In the genomic region with DNA sequence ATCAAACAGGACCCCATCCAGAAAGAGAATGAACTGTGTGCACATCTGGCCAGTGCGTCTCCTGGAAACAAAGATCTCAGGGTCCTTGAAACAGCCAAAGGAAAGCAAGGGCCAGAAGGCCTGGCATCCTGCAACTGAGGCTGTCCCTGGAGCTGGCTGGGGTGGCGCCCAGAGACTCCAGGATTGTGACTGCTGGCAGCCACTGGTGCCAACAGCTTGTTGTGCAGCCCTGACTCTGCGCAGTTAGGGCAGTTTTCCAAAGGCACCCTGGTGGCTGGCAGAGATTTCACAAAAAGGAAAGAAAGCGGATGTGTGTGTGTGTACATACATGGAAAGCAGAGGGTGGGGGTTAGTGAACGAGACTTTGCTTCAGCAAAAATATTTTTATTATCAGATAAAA, we compare ENCODE assay signal across 9 mouse cellular contexts. TPM values are rescaled to one million over a fixed set of nuclear protein-coding genes. Genes with fewer than 3 reads are reported as not detected.
A peak's percentile ranks its signal among the peaks of the same experiment; 100 is the strongest.
DNase-seq lines count a peak whose midpoint lies in the region; ATAC-seq and TF ChIP-seq lines count a peak whose summit lies in the region.
"Had no signal": no experiment of that assay in that cellular context is flagged by ENCODE, and none has a peak within 500 bp of the region (broad histone marks: within the 10 kb centered on the region; RNA-seq: fewer than 3 reads in every experiment).

No protein-coding gene starts in this region.

- DNase-seq in kidney, adult 2 months: peak; percentile 7
- DNase-seq in kidney, adult 18-20 months: no peak
- DNase-seq in cerebellum, postnatal 10 days: peak; percentile 86 to 94
- peak; percentile 72 to 75 for DNase-seq in left cerebral cortex, postnatal 10 days (ENCODE audit: extremely low spot score in 1 of 2, low spot score in 2 of 2)
- DNase-seq in right cerebral cortex, postnatal 14 days: peak; percentile 57
- DNase-seq in urinary bladder, postnatal 10 days (ENCODE audit: low spot score): no peak
- DNase-seq in embryo, embryonic 10 days (ENCODE audit: low spot score): no peak

- TF ChIP-seq POLR2A in kidney, adult 2 months (IDR thresholded peaks at IDR 0.05; ENCODE audit: low read depth, low read length): no peak

- no peaks in the 10 kb centered on the region for H3K4me1 ChIP-seq in kidney, adult 2 months (ENCODE audit: control insufficient read depth, insufficient read depth, low read length)
- H3K4me1 ChIP-seq in heart, embryonic 15.5 days (replicated peaks): no peaks in the 10 kb centered on the region

- H3K36me3 ChIP-seq in kidney, adult 2 months (ENCODE audit: control insufficient read depth, insufficient read depth, low read length): no peaks in the 10 kb centered on the region; the same call in 1 of the 2 replicates
- H3K36me3 ChIP-seq in heart, embryonic 15.5 days: peaks cover 13% of the 10 kb centered on the region; the same call in 1 of the 2 replicates

- H3K4me2 ChIP-seq in heart, embryonic 15.5 days: no peak overlapping the region

- no peak; the same call in 1 of the 2 replicates for TF ChIP-seq CTCF in kidney, adult 2 months (conservative IDR thresholded peaks at IDR 0.05; ENCODE audit: insufficient read depth, insufficient read length, low read depth, low read length)

- H3K27ac ChIP-seq in kidney, adult 2 months (ENCODE audit: insufficient read depth, low read depth, low read length): no peak overlapping the region
- H3K27ac ChIP-seq in heart, embryonic 15.5 days: peak overlapping the region; percentile 1; the same call in 1 of the 2 replicates

- H3K27me3 ChIP-seq in kidney, adult 2 months (replicated peaks; ENCODE audit: control insufficient read depth, insufficient read depth, low read length): no peaks in the 10 kb centered on the region
- H3K27me3 ChIP-seq in heart, embryonic 15.5 days: no peaks in the 10 kb centered on the region
- H3K27me3 ChIP-seq: CH12.LX had no signal

- 82% methylated on average over 5 of the region's 5 CpGs for WGBS in kidney, adult 2 months
- WGBS in heart, embryonic 15.5 days: 72% methylated on average over 5 of the region's 5 CpGs

- H3K4me3 ChIP-seq in kidney, adult 2 months (ENCODE audit: insufficient read depth, low read depth, low read length): no peak overlapping the region
- H3K4me3 ChIP-seq in heart, embryonic 15.5 days: no peak overlapping the region

- no peaks in the 10 kb centered on the region for H3K9me3 ChIP-seq in heart, embryonic 15.5 days (replicated peaks)

- intact Hi-C loops in left cerebral cortex, postnatal 10 days (cut with DNase I): no loop called here

- no peak overlapping the region for H3K9ac ChIP-seq in heart, embryonic 15.5 days

- peak; percentile 64; the same call in 1 of the 2 replicates for ATAC-seq in heart, embryonic 15.5 days (replicated peaks; ENCODE audit: insufficient number of reproducible peaks, insufficient read depth, low FRiP score, low read depth)

RNA-seq across cellular contexts. Expression of a gene that starts 10.6 kb away (rescaled TPM):
- 4.0 and 4.6 TPM in 2 replicates for polyA plus RNA-seq in kidney, adult 2 months (2012; rRNA removed)
- 9.6 and 11.3 TPM in 2 replicates for polyA plus RNA-seq in heart, embryonic 15.5 days (2015; fragmentation: Nextera tagmentation; extraction: Ambion mirVana)
- total RNA-seq in left cerebral cortex, postnatal 10 days (2021): 1 to 10 TPM; 6.0 to 8.0 TPM

RNA-seq across cellular contexts. Expression of a gene that starts 44.1 kb away (rescaled TPM):
- 0.66 and 0.86 TPM in 2 replicates for polyA plus RNA-seq in kidney, adult 2 months (2012; rRNA removed)
- polyA plus RNA-seq in heart, embryonic 15.5 days (2015; fragmentation: Nextera tagmentation; extraction: Ambion mirVana): 5.0 and 6.3 TPM in 2 replicates
- total RNA-seq in left cerebral cortex, postnatal 10 days (2021): 1 to 10 TPM; 1.5 to 2.4 TPM

Comparison
In these comparisons a context has a peak if more than half of its experiments do, and no peak if none do; other contexts are left out.
1. DNase-seq: peak in kidney, adult 2 months (single experiment), cerebellum, postnatal 10 days (2 of 2), left cerebral cortex, postnatal 10 days (2 of 2) and right cerebral cortex, postnatal 14 days (single experiment); none in kidney, adult 18-20 months (single experiment), urinary bladder, postnatal 10 days (single experiment) and embryo, embryonic 10 days (single experiment).